Mouse (Mus musculus): ENCODE data around the gene Ick. TPM values are rescaled to one million over a fixed set of nuclear protein-coding genes. Genes with fewer than 3 reads are reported as not detected.
"Not testable (repeated sequence)": the region's sequence is repeated elsewhere in the genome, so short reads cannot be mapped to it uniquely, and the experiment has no call there.

Gene Ick
- polyA plus RNA-seq, 1 experiment from 2014 or later: 39.4 TPM

DNA sequence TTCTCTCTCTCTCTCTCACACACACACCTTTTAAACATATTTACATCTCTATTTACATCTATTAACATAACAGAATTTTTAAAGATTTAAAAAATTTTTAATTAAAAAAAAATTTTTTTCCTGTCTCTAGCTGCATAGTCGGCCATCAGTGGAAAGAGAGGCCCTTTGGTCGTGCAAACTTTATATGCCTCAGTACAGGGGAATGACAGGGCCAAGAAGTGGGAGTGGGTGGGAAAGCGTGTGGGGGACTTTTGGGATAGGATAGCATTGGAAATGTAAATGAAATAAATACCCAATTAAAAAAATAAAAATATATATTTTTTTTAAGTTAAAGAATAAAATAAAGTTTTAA is 65.9 kb downstream of the Ick start:
- peak; percentile 21 for ATAC-seq
- H3K9me3 ChIP-seq (ENCODE audit: control insufficient read depth, low read length); H3K27ac ChIP-seq (ENCODE audit: low read length); H3K27me3 ChIP-seq (replicated peaks; ENCODE audit: control insufficient read depth, insufficient read depth, low read length); H3K4me3 ChIP-seq (replicated peaks; ENCODE audit: low read length); H3K9ac ChIP-seq (replicated peaks; ENCODE audit: low read depth, low read length); H3K4me1 ChIP-seq (replicated peaks; ENCODE audit: control insufficient read depth, insufficient read depth, low read length); H3K4me2 ChIP-seq (ENCODE audit: low read length); H3K36me3 ChIP-seq (ENCODE audit: control insufficient read depth, insufficient read depth): not testable (repeated sequence)
- WGBS: 37% methylated on average over 3 of the region's 3 CpGs

DNA sequence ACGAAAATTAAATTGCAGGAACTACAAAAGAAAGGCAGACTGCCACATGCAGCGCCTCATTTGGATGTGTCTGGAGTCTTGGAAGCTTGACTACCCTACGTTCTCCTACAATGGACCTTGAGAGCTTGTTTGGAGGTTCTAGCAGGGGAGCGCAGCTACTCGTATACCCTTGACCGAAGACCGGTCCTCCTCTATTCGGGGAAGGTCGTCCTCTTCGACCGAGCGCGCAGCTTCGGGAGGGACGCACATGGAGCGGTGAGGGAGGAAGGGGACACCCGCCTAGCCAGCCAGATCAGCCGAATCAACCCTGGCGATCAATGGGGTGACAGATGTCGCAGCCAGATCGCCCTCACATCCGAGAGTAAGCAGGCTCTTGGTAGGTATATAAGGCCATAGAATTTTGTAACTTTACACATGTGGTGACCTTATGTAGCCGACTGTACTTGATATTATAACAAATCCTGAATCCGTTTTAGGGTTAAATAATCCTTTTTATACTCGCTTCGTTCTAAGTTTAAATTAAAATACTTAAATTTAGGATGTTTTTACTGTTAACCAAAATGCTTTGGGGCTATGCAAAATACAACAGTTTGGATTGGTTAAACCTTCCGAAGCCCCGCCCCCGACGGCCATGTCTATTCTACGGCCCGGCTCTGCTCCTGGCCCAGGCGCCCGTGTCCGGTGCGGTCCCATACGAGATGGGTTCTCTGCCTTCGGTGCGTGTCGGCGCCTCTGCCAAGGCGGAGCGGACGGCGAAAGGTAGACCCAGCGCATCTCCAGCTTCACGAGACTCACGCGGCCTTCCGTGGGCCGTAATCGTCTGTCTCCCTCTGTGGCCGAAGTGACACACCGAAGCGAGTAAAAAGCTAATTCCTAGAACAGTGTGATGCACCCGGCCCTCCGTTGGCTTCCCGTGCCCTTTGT is 66.5 kb downstream of the Ick start:
- H3K36me3 ChIP-seq (ENCODE audit: control insufficient read depth, insufficient read depth): no peaks in the 10 kb centered on the region
- peak overlapping the region; percentile 66 for H3K4me2 ChIP-seq (ENCODE audit: low read length)
- peak overlapping the region; percentile 75 for H3K9ac ChIP-seq (replicated peaks; ENCODE audit: low read depth, low read length)
- peaks cover 9% of the 10 kb centered on the region for H3K4me1 ChIP-seq (replicated peaks; ENCODE audit: control insufficient read depth, insufficient read depth, low read length)
- no peaks in the 10 kb centered on the region for H3K9me3 ChIP-seq (ENCODE audit: control insufficient read depth, low read length)
- under 1% methylated on average over 50 of the region's 58 CpGs for WGBS
- ATAC-seq: peak; percentile 97
- peak overlapping the region; percentile 93 for H3K27ac ChIP-seq (ENCODE audit: low read length)
- H3K4me3 ChIP-seq (replicated peaks; ENCODE audit: low read length): peak overlapping the region; percentile 63
- H3K27me3 ChIP-seq (replicated peaks; ENCODE audit: control insufficient read depth, insufficient read depth, low read length): no peaks in the 10 kb centered on the region

DNA sequence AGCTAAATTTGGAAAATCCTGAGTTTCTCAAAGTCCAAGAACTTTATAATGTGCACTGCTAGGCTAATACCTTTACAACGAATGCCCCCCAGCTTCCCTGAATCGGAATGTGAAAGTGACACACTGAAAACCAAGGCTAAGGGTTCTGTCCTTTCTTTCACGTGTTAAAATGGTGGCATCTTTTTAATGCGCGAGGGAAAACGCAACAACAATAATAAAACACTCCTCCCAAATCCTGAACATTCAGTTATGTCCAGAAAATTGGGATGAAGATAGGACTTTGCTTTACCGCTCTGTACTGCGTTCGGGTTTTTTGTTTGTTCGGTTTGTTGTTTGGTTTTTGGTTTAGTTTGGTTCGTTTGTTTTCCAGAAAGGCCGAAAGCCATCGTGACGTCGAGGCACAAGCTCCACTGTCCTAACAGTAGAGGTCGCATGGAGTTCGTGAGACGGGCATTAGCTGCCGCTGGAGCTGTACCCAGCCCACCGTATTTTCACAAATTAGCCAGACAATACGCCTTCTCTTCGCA is 67.3 kb downstream of the Ick start:
- Histone ChIP-seq H3K9me3 (ENCODE audit: control insufficient read depth, low read length) (no peaks in the 10 kb centered on the region), H3K4me1 (replicated peaks; ENCODE audit: control insufficient read depth, insufficient read depth, low read length) (peaks cover 9% of the 10 kb centered on the region), H3K36me3 (ENCODE audit: control insufficient read depth, insufficient read depth) (no peaks in the 10 kb centered on the region), H3K27me3 (replicated peaks; ENCODE audit: control insufficient read depth, insufficient read depth, low read length) (no peaks in the 10 kb centered on the region), H3K4me3 (replicated peaks; ENCODE audit: low read length) (peak overlapping the region; percentile 63), H3K27ac (ENCODE audit: low read length) (peak overlapping the region; percentile 93), H3K9ac (replicated peaks; ENCODE audit: low read depth, low read length) (peak overlapping the region; percentile 75), H3K4me2 (ENCODE audit: low read length) (peak overlapping the region; percentile 66)
- ATAC-seq: peak; percentile 59
- WGBS: under 1% methylated on average over 22 of the region's 22 CpGs

DNA sequence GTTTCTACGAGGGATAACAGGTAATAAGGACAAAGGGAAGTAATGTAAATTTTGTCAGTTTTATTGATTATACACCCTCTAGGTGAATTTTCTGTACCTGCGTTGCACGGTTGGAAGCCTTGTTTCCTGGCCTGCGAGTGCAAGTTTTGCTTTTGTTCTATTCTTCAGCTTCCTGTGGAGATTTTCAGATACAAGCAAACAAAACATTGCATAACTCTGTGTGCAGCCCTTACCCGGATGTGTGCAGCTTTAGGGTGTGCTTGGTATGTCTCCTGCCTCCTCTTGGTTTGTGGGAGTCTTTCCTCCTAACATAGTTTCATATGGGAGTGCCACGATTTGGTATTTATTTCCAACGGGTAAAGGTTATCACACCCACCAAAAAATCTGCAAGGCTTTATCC is 67.8 kb downstream of the Ick start:
- peak overlapping the region; percentile 75 for H3K9ac ChIP-seq (replicated peaks; ENCODE audit: low read depth, low read length)
- H3K27me3 ChIP-seq (replicated peaks; ENCODE audit: control insufficient read depth, insufficient read depth, low read length): no peaks in the 10 kb centered on the region
- H3K27ac ChIP-seq (ENCODE audit: low read length): peak overlapping the region; percentile 93
- no peaks in the 10 kb centered on the region for H3K36me3 ChIP-seq (ENCODE audit: control insufficient read depth, insufficient read depth)
- H3K9me3 ChIP-seq (ENCODE audit: control insufficient read depth, low read length): no peaks in the 10 kb centered on the region
- peak overlapping the region; percentile 66 for H3K4me2 ChIP-seq (ENCODE audit: low read length)
- WGBS: 23% methylated on average over 7 of the region's 7 CpGs
- peaks cover 9% of the 10 kb centered on the region for H3K4me1 ChIP-seq (replicated peaks; ENCODE audit: control insufficient read depth, insufficient read depth, low read length)
- ATAC-seq: no peak
- H3K4me3 ChIP-seq (replicated peaks; ENCODE audit: low read length): peak overlapping the region; percentile 63

DNA sequence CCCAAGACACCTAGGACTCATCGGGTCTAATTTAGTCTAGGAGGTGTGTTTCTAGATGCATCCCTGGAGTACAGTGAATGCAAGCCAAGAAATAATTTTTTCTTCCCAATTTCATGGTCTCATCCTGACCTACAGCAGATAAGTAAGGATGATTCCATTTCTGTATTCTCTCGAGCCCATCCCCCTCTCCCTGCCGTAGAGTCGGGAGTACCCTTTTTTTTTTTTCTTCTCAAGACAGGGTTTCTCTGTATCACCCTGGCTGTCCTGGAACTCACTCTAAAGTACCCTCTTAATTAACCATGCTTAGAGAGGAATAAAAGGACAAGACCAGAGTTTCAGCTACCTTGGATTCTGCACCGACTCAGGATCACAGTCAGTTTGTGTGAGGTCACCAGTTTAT is 69.2 kb downstream of the Ick start:
- H3K9ac ChIP-seq (replicated peaks; ENCODE audit: low read depth, low read length): no peak overlapping the region
- H3K36me3 ChIP-seq (ENCODE audit: control insufficient read depth, insufficient read depth): no peaks in the 10 kb centered on the region
- H3K4me3 ChIP-seq (replicated peaks; ENCODE audit: low read length): no peak overlapping the region
- no peaks in the 10 kb centered on the region for H3K9me3 ChIP-seq (ENCODE audit: control insufficient read depth, low read length)
- 79% methylated on average over 5 of the region's 5 CpGs for WGBS
- no peak overlapping the region for H3K4me2 ChIP-seq (ENCODE audit: low read length)
- no peak for ATAC-seq
- H3K27me3 ChIP-seq (replicated peaks; ENCODE audit: control insufficient read depth, insufficient read depth, low read length): no peaks in the 10 kb centered on the region
- no peak overlapping the region for H3K27ac ChIP-seq (ENCODE audit: low read length)
- H3K4me1 ChIP-seq (replicated peaks; ENCODE audit: control insufficient read depth, insufficient read depth, low read length): peaks cover 9% of the 10 kb centered on the region

DNA sequence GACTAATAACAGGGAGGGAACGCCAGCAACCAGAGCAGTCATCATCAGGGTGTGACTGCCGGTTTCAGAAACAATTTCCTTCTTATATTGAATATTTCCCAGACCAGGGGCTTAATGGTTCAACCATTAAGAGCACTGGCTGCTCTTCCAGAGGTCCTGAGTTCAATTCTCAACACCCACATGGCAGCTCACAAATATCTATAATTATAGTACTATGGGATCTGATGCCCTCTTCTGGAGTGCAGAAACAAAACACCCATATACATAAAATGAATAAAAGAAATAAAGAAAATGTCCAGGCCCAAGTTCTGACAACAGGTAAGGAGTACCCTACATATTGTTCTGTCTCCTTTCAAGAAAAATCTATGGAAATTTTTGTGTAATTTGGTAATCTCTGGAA is 70.1 kb downstream of the Ick start:
- Histone ChIP-seq H3K9me3 (ENCODE audit: control insufficient read depth, low read length) (no peaks in the 10 kb centered on the region), H3K27ac (ENCODE audit: low read length) (no peak overlapping the region), H3K4me3 (replicated peaks; ENCODE audit: low read length) (no peak overlapping the region), H3K9ac (replicated peaks; ENCODE audit: low read depth, low read length) (no peak overlapping the region), H3K4me2 (ENCODE audit: low read length) (no peak overlapping the region), H3K27me3 (replicated peaks; ENCODE audit: control insufficient read depth, insufficient read depth, low read length) (no peaks in the 10 kb centered on the region), H3K36me3 (ENCODE audit: control insufficient read depth, insufficient read depth) (no peaks in the 10 kb centered on the region), H3K4me1 (replicated peaks; ENCODE audit: control insufficient read depth, insufficient read depth, low read length) (peaks cover 9% of the 10 kb centered on the region)
- no peak for ATAC-seq
- 91% methylated on average over 2 of the region's 2 CpGs for WGBS

DNA sequence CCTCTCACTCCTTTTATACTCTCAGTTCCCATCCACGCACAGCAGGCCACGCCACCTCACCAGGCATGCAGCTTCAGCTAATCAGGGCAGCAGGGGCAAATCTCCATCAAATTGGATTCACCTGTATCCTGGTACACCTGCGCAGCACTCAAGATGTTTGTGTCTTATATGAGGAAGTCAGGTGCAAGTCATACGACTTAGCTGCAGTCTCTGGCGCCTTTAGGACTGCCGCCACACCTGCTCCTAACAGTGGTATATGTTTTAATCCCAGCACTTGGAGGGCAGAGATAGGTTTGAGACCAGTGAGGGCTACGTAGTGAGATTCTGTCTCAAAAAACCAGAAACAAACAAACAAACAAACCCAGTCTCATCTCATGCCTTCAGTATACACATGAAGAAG is 73.5 kb downstream of the Ick start, which contains the start of gene Gsta4:
Gene Gsta4 (plus strand): TSS at position 301 of the 400 bp plus-strand sequence.
- not testable (repeated sequence) for ATAC-seq; H3K36me3 ChIP-seq (ENCODE audit: control insufficient read depth, insufficient read depth); H3K4me3 ChIP-seq (replicated peaks; ENCODE audit: low read length); H3K9me3 ChIP-seq (ENCODE audit: control insufficient read depth, low read length); H3K4me1 ChIP-seq (replicated peaks; ENCODE audit: control insufficient read depth, insufficient read depth, low read length); H3K27ac ChIP-seq (ENCODE audit: low read length); H3K4me2 ChIP-seq (ENCODE audit: low read length); H3K9ac ChIP-seq (replicated peaks; ENCODE audit: low read depth, low read length); H3K27me3 ChIP-seq (replicated peaks; ENCODE audit: control insufficient read depth, insufficient read depth, low read length)
- WGBS: 94% methylated on average over 4 of the region's 7 CpGs

DNA sequence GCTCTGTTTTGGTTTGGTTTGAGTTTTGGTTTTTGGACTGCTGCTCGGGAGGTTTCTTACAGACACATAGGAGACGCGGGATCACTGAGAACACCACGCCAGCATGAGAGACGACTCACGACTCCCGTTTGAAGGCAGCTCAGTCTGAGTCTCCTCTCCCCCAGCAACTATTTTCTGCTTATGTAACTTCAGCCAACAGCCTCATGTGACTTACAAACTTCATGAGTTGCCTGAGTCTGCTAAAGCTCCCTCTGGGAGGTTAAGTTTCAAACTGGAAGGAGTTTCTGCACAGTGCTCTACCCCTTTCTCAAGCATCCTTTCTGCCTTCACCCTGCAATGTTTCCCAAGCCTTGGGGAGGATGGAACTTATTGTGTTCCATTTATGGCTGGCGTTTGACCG is 76.7 kb downstream of the Ick start:
- Histone ChIP-seq H3K27ac (ENCODE audit: low read length) (no peak overlapping the region), H3K9me3 (ENCODE audit: control insufficient read depth, low read length) (no peaks in the 10 kb centered on the region), H3K9ac (replicated peaks; ENCODE audit: low read depth, low read length) (no peak overlapping the region), H3K27me3 (replicated peaks; ENCODE audit: control insufficient read depth, insufficient read depth, low read length) (no peaks in the 10 kb centered on the region), H3K4me3 (replicated peaks; ENCODE audit: low read length) (no peak overlapping the region), H3K36me3 (ENCODE audit: control insufficient read depth, insufficient read depth) (no peaks in the 10 kb centered on the region), H3K4me1 (replicated peaks; ENCODE audit: control insufficient read depth, insufficient read depth, low read length) (peaks cover 2% of the 10 kb centered on the region), H3K4me2 (ENCODE audit: low read length) (no peak overlapping the region)
- 87% methylated on average over 9 of the region's 9 CpGs for WGBS
- no peak for ATAC-seq

DNA sequence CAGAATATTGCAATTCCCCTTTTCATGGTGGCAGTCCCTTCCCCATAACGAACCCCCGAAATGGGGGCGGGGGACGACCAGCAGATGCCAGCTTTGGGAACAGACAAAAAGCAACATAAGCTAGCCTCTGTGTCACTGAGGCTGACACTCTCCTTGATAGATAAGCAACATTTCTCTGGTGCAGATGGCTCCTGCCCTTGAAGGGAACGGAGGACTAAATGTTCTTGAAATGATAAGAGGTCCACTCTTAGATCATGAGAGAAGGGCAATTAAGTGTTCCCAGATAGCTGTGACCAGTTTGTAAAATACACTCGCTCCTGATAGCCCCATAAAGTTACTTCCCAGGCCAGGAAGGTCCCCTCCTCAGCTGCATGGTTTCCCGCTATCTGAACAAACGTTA is 79.9 kb downstream of the Ick start:
- Histone ChIP-seq H3K9ac (replicated peaks; ENCODE audit: low read depth, low read length) (no peak overlapping the region), H3K4me1 (replicated peaks; ENCODE audit: control insufficient read depth, insufficient read depth, low read length) (peaks cover 15% of the 10 kb centered on the region), H3K27me3 (replicated peaks; ENCODE audit: control insufficient read depth, insufficient read depth, low read length) (no peaks in the 10 kb centered on the region; the same call in 1 of the 2 replicates), H3K4me3 (replicated peaks; ENCODE audit: low read length) (no peak overlapping the region), H3K36me3 (ENCODE audit: control insufficient read depth, insufficient read depth) (no peaks in the 10 kb centered on the region), H3K9me3 (ENCODE audit: control insufficient read depth, low read length) (no peaks in the 10 kb centered on the region), H3K27ac (ENCODE audit: low read length) (no peak overlapping the region), H3K4me2 (ENCODE audit: low read length) (no peak overlapping the region)
- no peak for ATAC-seq
- 77% methylated on average over 8 of the region's 8 CpGs for WGBS
